Mouse (Mus musculus) forebrain, embryonic 16.5 days (tissue): ENCODE results near the gene Evi2a. TPM values are rescaled to one million over a fixed set of nuclear protein-coding genes. Genes with fewer than 3 reads are reported as not detected.

Experiments used
- ATAC-seq: fragments of 200-750 bp; cut with Nextera tagmentation; 2 replicates; pipeline ENCODE4 v1.8.0; 2017; ENCODE audit warnings: mild to moderate bottlenecking, moderate library complexity
- H3K27ac ChIP-seq: fragments of 300-500 bp; sonication (generic); 2 replicates; pipeline ENCODE4 v1.5.1; 2014; ENCODE audit warnings: low read length, control low read depth
- H3K27me3 ChIP-seq: fragments of 300-500 bp; sonication (generic); replicated peaks from 2 replicates; pipeline ENCODE4 v1.6.1; 2014; ENCODE audit warnings: low read length; ENCODE audit not compliant: control insufficient read depth, insufficient read depth
- H3K36me3 ChIP-seq: fragments of 300-500 bp; sonication (generic); 2 replicates; pipeline ENCODE4 v1.6.1; 2014; ENCODE audit not compliant: control insufficient read depth, insufficient read depth
- H3K4me1 ChIP-seq: fragments of 300-500 bp; sonication (generic); replicated peaks from 2 replicates; pipeline ENCODE4 v1.6.1; 2014; ENCODE audit warnings: low read length; ENCODE audit not compliant: control insufficient read depth, insufficient read depth
- H3K4me2 ChIP-seq: fragments of 300-500 bp; sonication (generic); 2 replicates; pipeline ENCODE4 v1.6.1; 2014; ENCODE audit warnings: mild to moderate bottlenecking, low read length, control low read depth
- H3K4me3 ChIP-seq: fragments of 300-500 bp; sonication (generic); replicated peaks from 2 replicates; pipeline ENCODE4 v1.5.1; 2014; ENCODE audit warnings: mild to moderate bottlenecking, low read length, control low read depth
- H3K9ac ChIP-seq: fragments of 300-500 bp; sonication (generic); replicated peaks from 2 replicates; pipeline ENCODE4 v1.6.1; 2014; ENCODE audit warnings: low read depth, low read length, control low read depth
- H3K9me3 ChIP-seq: fragments of 300-500 bp; sonication (generic); 2 replicates; pipeline ENCODE4 v1.6.1; 2016; ENCODE audit warnings: low read length; ENCODE audit not compliant: control insufficient read depth
- WGBS: fragments of 180-500 bp; shearing (Covaris S2); extraction: QIAGEN DNeasy Blood & Tissue Kit; methylation state at CpG from one replicate; pipeline ENCODE4 v1.1.7; 2014; 5-methylcytosine and 5-hydroxymethylcytosine counted together
- polyA plus RNA-seq: library from polyadenylated mRNA; unstranded; fragments of >200 nt; fragmentation: Nextera tagmentation; extraction: Ambion mirVana; gene quantifications from 2 replicates; pipeline ENCODE4 v1.2.1, GENCODE M21; 2015

Evi2a gene
- polyA plus RNA-seq, 1 experiment from 2014 or later = 3.1 TPM

DNA sequence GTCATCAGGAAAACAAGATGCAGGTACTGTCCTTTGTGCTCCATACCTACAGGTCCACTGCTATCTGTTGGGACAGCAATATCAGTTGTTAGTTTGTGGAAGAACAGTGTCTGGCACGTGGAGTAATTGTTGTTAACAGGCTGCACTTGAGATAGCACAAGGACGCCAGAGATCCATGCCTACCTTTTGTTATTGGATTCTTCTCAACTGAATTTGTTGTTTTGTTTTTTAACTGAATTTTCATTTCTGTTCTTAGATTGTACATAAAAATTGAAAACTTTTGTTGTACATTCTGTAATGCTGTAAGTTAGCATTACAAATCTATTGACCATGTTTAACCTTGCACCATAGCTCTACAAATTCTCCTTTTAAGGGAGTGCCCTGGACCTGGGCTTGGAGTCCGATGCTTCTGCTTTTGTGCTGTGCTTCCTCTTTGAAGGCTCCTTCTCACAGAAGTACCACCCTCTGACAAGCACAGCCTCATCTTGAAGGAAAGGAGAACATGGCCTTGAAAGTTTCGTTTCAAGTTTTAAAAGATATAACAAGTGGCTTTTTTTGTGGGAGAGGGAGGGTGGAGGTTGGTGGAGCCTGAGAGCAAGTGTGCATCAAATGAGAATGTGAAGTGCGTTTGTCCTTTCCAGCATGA is 2.5 kb downstream of the Evi2a start:
- ATAC-seq = no peak
- H3K36me3 ChIP-seq = no peaks in the 10 kb centered on the region
- no peak overlapping the region for H3K4me3 ChIP-seq
- 91% methylated on average over 5 of the region's 5 CpGs for WGBS
- no peaks in the 10 kb centered on the region for H3K9me3 ChIP-seq
- H3K27ac ChIP-seq = no peak overlapping the region
- no peak overlapping the region for H3K4me2 ChIP-seq
- no peaks in the 10 kb centered on the region for H3K27me3 ChIP-seq
- no peaks in the 10 kb centered on the region for H3K4me1 ChIP-seq
- H3K9ac ChIP-seq = no peak overlapping the region

DNA sequence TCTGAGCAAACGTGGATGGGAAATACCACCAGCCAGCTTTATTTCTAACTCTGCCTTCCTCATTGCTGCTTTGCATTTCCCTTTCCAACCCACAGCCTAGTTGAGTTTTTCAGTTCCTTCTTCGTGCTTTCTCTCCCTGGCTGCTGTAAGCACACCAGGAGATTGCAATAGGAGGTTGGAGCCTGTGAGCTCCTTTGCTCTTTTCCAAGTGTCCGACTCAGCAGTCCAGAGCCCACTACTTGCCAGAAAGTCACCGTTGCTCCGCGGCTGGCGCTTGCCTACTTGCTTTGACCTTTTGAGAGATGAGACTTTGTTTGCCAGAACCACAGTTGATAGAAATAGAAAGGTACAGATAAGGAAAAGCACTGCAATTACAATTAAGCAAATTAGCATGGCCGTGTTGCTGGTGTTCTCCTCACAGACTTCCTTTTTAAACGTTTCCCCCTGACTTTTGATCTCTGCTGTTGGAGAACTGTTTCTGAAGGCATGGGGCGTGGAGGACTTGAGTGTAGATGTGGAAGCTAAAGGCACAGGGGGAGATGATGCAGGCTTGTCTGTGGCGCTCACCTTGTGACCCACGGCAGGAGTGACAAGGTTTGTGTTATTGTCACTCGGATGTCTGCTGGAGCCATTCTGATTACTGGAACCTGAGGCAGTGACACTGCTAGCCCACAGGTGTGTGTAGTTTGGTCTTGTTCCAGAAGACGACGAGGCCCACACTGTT is 3.2 kb downstream of the Evi2a start:
- Histone ChIP-seq H3K4me3 (no peak overlapping the region), H3K4me1 (no peaks in the 10 kb centered on the region), H3K9ac (no peak overlapping the region), H3K27me3 (no peaks in the 10 kb centered on the region), H3K9me3 (no peaks in the 10 kb centered on the region), H3K4me2 (no peak overlapping the region), H3K27ac (no peak overlapping the region), H3K36me3 (no peaks in the 10 kb centered on the region)
- ATAC-seq = no peak
- 84% methylated on average over 15 of the region's 15 CpGs for WGBS

GRCm38 (mm10) chr11:79526549-79526948 is 3.9 kb downstream of the Evi2a start:
- 93% methylated on average over 3 of the region's 3 CpGs for WGBS
- no peak for ATAC-seq

GRCm38 (mm10) chr11:79524310-79524575 is 6.2 kb downstream of the Evi2a start:
- 100% methylated on average over 1 of the region's 1 CpGs for WGBS
- no peak overlapping the region for H3K27ac ChIP-seq
- no peak for ATAC-seq

More at GRCm38 (mm10) chr11:79526549-79526948, 3.9 kb downstream of the Evi2a start:
- no peak overlapping the region for H3K4me3 ChIP-seq
- no peaks in the 10 kb centered on the region for H3K9me3 ChIP-seq
- H3K4me1 ChIP-seq = no peaks in the 10 kb centered on the region
- H3K27ac ChIP-seq = no peak overlapping the region
- no peak overlapping the region for H3K4me2 ChIP-seq
- H3K36me3 ChIP-seq = no peaks in the 10 kb centered on the region
- no peaks in the 10 kb centered on the region for H3K27me3 ChIP-seq
- no peak overlapping the region for H3K9ac ChIP-seq

DNA sequence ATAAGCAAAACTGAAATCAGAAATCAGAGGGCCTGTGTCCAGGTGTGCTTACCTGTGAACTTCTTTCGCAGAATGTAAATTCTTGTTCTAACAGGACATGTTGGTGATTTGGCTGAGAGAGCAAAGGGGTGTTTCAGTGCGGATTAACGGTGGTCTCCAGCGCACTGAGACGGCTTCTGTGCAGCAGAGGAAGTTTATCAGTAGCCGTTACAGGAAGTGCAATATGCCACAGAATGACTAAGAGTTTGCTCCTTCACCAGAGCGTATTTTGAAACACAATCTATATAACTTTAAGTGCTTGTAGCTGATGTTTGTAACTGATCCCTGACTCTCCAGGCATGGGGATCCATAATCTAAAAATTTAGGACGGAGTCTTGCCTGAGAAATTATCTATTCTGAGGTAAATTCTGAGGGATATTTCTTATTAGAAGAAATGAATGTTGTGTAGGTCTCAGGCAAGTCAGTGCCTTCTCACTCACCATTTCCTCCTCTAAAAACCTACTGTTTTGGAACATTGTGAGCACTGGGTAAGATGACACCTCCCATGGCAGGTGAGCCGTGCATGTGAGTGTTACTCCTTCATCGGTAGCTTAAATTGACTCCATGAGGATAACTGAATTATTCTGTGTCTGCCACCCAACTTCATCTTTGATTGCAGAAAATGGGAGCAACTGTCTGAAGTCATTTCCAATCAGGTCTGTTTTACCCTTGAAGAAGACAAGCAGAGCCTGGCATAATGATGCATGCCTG is 6.7 kb downstream of the Evi2a start, which contains the start of gene Evi2b:
Gene Evi2b (minus strand): TSS at position 203 of the 750 bp plus-strand sequence.
- 87% methylated on average over 10 of the region's 10 CpGs for WGBS

More at GRCm38 (mm10) chr11:79524310-79524575, 6.2 kb downstream of the Evi2a start:
- no peak overlapping the region for H3K4me2 ChIP-seq
- H3K4me1 ChIP-seq = no peaks in the 10 kb centered on the region
- H3K9ac ChIP-seq = no peak overlapping the region
- no peaks in the 10 kb centered on the region for H3K27me3 ChIP-seq
- H3K36me3 ChIP-seq = no peaks in the 10 kb centered on the region
- H3K4me3 ChIP-seq = no peak overlapping the region
- no peaks in the 10 kb centered on the region for H3K9me3 ChIP-seq

GRCm38 (mm10) chr11:79522944-79523343 is 7.5 kb downstream of the Evi2a start:
- H3K27ac ChIP-seq = no peak overlapping the region
- H3K4me3 ChIP-seq = no peak overlapping the region
- H3K9ac ChIP-seq = no peak overlapping the region
- no peak for ATAC-seq
- H3K4me1 ChIP-seq = no peaks in the 10 kb centered on the region
- H3K36me3 ChIP-seq = no peaks in the 10 kb centered on the region
- 81% methylated on average over 1 of the region's 1 CpGs for WGBS
- H3K9me3 ChIP-seq = no peaks in the 10 kb centered on the region
- no peak overlapping the region for H3K4me2 ChIP-seq
- no peaks in the 10 kb centered on the region for H3K27me3 ChIP-seq

More for the DNA sequence above, 6.7 kb downstream of the Evi2a start, which contains the start of gene Evi2b:
- H3K9ac ChIP-seq = no peak within 1 kb of the TSS
- H3K4me2 ChIP-seq = no peak within 1 kb of the TSS
- no peak within 1 kb of the TSS for H3K27ac ChIP-seq
- H3K4me3 ChIP-seq = no peak within 1 kb of the TSS
- H3K27me3 ChIP-seq = no peaks in the 10 kb centered on the region
- H3K4me1 ChIP-seq = no peaks in the 10 kb centered on the region
- H3K36me3 ChIP-seq = no peaks in the 10 kb centered on the region
- no peak for ATAC-seq
- no peaks in the 10 kb centered on the region for H3K9me3 ChIP-seq

- Histone ChIP-seq H3K27me3 (no peaks in the 10 kb centered on the region), H3K9me3 (no peaks in the 10 kb centered on the region), H3K27ac (no peak overlapping the region), H3K4me2 (no peak overlapping the region), H3K9ac (no peak overlapping the region), H3K4me1 (no peaks in the 10 kb centered on the region), H3K36me3 (no peaks in the 10 kb centered on the region), H3K4me3 (no peak overlapping the region)
- no peak for ATAC-seq
These were observed 8.5 kb downstream of the Evi2a start for GRCm38 (mm10) chr11:79521930-79522329.

DNA sequence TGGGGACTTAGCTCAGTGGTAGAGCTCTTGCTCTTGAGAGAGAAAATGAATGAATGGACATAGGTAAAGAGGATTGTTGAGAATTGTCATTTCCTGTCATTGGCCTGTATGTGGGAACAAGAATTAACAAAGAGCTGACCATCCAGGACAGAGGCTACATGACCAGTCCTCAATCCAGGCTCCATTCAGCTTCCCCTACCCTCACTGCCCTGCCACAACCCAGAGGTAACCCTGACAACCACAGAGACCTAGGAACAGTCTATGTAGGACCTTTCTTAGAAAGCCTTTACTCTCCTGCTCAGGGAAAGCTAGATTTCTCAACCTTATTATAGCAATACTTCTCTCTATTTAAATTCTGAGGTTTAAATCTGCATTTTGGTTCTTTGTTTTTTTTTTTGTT is 9.6 kb downstream of the Evi2a start:
- Histone ChIP-seq H3K36me3 (no peaks in the 10 kb centered on the region), H3K27me3 (no peaks in the 10 kb centered on the region), H3K4me3 (no peak overlapping the region), H3K9me3 (no peaks in the 10 kb centered on the region), H3K27ac (no peak overlapping the region), H3K4me2 (no peak overlapping the region), H3K4me1 (no peaks in the 10 kb centered on the region), H3K9ac (no peak overlapping the region)
- no peak for ATAC-seq

DNA sequence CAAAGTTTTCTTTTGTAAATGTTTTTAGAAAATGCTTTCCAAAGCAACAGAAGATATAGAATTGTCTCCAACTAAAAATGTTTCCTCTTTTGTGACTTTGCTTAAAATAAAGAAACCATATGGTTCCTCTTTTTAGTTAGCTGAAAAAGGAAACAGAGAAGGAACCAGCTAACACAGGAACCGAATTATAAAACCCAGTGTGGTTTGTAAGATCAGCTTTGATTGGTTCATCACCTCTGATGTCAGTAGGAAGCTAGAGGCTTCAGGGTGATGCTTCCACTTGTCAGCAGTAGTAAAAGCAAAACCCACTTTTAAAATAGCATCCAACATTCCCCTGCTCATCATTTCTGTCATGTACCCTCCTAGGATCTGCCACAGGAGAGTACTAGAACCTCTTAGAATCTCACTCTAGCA is 10.5 kb downstream of the Evi2a start:
- Histone ChIP-seq H3K4me1 (no peaks in the 10 kb centered on the region), H3K4me3 (no peak overlapping the region), H3K4me2 (no peak overlapping the region), H3K9ac (no peak overlapping the region), H3K36me3 (no peaks in the 10 kb centered on the region), H3K27me3 (no peaks in the 10 kb centered on the region), H3K9me3 (no peaks in the 10 kb centered on the region), H3K27ac (no peak overlapping the region)
- no peak for ATAC-seq
- WGBS = 74% methylated on average over 1 of the region's 1 CpGs
